Mouse (Mus musculus): Measurements from ENCODE around the gene Npff. TPM values are rescaled to one million over a fixed set of nuclear protein-coding genes. Genes with fewer than 3 reads are reported as not detected.
A peak's percentile ranks its signal among the peaks of the same experiment; 100 is the strongest.

The Npff gene
- 2.8 and 5.0 TPM in 2 replicates for total RNA-seq (2015)
- 0.81 TPM in 1 of 2 replicates, not detected in the other for total RNA-seq (2017)

DNA sequence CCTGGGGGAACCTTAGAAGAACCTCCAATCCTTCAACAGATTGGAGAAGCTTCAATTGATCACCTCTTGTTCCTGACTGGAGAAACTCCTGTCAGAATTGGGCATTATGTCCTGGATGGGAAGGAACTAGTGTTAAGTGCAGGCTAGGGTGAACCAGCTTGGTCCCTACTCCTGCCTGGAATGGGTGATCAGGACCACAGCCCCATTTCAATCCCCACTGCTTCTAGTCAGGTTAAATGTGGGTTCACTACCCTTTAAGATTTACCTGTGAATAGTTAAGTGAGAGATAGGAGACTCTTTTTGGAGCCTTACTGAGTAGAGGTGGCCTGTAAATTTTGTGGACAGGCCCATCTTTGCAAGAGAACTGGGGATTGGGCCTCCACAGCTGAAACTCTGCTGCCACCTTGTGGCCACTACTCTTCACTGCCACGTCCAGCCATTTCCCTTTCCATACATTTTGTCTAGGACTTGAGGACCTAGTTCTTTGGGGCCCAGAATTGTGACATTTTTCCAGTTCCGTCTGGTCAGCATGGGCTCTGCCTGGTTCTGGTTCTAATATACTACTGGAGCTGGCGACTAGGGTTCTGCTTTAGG, at the start of gene Npff:
Npff (minus strand) TSS at position 51 of the 594 bp plus-strand sequence.
- ATAC-seq (ENCODE audit: poor library complexity, severe bottlenecking), result peak; percentile 90

DNA sequence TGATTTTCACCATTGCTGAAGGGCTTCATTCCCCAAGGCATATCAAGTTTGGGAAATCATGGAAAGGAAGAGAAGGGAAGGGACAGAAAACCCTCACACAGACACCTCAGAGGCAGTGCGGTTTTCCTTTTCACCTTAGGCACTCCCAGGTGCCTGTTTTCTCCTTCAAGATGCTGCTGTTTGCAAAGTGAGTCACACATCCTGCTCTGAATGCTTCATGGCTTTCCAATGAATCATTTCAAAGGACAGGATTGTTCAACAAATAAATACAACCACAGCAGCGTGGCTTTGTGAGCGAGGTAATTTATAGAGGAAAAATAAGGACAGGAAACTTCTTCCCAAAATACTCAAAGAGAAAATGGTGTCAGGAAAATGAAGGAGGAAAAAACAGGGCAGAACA, 47.3 kb upstream of the Npff start:
- ATAC-seq (ENCODE audit: poor library complexity, severe bottlenecking), result no peak

DNA sequence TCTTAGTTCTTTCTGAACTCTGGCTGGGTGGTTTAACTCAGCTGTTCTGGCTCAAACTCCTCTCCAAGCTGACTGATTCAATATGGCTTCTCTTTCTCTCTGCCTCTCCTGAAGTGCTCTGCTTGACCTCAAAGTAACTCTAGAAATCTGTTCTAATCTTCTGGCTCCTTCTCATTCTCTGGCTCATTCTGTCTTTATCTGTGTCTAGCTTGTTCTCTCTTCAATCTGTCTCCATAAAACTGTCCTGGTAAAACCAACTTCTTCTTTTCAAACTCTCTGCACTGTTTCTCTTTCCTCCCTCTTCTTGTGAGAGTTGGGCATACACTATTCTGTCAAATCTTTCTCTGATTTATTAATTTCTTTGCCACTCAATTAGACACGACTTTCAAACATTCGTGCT, 43.1 kb upstream of the Npff start:
- ATAC-seq (ENCODE audit: poor library complexity, severe bottlenecking), result no peak

- no peak for ATAC-seq (ENCODE audit: poor library complexity, severe bottlenecking)
Measured at GRCm38 (mm10) chr15:102563681-102564080, 38.9 kb upstream of the Npff start.

DNA sequence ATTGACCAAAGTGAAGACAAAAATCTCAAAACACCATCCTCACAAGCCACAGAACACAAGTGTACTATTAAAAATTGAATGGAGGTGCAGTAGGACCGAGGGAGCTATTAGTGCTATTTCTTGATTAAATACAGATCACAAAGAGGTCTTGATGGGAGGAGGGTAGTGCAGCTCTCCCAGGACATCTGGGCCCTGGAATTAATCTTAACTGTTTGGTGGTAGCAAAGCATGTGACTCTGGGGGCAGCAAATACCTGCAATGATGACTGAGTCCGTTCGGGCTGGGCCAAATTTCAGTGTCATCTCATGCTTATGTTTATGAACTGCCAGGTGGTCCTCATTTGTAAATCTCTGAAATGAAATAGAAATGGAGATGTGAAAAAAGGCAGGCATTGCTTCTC, 38.3 kb upstream of the Npff start:
- no peak for ATAC-seq (ENCODE audit: poor library complexity, severe bottlenecking)

DNA sequence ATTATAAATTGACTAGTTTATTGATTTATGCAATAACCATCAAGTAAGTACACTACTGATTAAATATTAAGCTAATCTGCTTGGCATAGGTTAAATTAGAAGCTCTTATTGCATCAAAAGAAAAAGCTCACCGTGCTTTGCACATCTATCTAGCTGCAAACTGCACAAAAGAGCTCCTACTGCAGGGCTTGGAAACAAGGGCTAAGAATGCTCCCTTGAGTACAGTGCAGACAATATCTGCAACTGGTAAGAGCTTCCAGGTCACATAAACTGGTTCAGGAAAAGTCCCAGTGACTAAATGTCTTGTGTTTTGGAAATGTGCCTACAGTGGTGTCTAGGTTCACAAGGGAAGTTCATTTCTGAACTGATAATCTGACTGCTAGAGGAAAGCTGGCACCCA, 37.7 kb upstream of the Npff start:
- no peak for ATAC-seq (ENCODE audit: poor library complexity, severe bottlenecking)

DNA sequence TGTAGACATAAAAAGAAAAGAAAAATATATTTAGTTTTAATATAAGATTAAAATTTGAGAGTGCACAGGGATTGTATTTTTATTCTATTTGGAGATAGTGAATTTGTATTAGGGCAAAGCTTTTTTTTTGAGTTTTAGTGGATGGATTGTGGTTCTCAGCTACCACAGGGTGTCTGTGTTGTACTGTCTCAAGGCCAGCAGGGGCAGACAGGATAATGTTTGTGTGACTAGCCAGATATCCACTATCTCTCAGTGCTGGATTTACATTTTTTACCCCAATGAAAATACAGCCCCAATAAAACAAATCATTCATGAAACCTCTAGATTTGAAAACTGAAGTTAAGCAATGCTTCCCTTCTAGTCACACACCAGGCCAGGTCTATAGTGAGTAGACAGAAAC, 32.8 kb upstream of the Npff start:
- ATAC-seq (ENCODE audit: poor library complexity, severe bottlenecking), result no peak

GRCm38 (mm10) chr15:102555581-102555980, 30.8 kb upstream of the Npff start:
- no peak for ATAC-seq (ENCODE audit: poor library complexity, severe bottlenecking)

- no peak for ATAC-seq (ENCODE audit: poor library complexity, severe bottlenecking)
Measured at GRCm38 (mm10) chr15:102552599-102552998, 27.9 kb upstream of the Npff start.

- ATAC-seq (ENCODE audit: poor library complexity, severe bottlenecking), result no peak
Measured at GRCm38 (mm10) chr15:102547478-102547877, 22.7 kb upstream of the Npff start.

GRCm38 (mm10) chr15:102546677-102547427, 22.1 kb upstream of the Npff start:
- no peak for ATAC-seq (ENCODE audit: poor library complexity, severe bottlenecking)

- no peak for ATAC-seq (ENCODE audit: poor library complexity, severe bottlenecking)
Measured at GRCm38 (mm10) chr15:102546246-102546645, 21.5 kb upstream of the Npff start.

DNA sequence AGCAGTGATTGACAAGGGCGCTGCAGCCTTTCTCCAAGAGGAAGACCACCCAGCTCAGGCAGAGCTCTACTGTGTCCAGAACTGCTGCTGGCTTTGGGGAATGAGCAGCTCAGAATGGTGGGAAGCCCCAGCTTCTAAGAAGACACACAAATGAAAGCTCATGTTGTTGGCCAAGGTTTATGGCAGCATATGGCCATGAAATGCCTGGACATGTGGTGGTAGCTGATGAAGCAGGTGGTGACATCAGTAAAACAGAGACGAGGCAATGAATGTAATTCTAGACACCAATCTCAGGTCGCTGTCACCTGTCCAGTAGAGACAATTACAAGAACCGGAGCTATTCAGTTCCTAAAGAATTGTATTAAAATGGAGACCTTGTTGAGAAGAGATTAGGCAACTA, 20.1 kb upstream of the Npff start:
- no peak for ATAC-seq (ENCODE audit: poor library complexity, severe bottlenecking)

DNA sequence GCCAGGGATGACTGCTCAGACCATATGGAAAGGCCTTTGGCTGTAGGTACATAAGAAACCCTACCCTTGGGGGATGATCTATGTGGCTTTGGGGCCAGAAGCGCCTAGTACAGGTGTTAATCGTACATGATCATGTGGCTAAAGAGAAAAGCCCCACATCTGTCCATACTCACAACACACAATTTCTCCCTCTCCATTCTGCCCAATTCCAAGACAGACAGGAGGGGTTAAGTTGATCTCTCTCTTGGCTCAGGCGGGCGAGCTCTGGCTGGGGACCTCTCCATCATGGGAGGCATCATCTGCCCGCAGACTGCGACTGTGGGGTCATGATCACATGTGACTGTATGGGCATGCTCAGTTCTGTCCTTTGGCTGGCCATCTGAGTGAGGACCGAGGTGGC, 9.2 kb upstream of the Npff start:
- ATAC-seq (ENCODE audit: poor library complexity, severe bottlenecking), result no peak

- no peak for ATAC-seq (ENCODE audit: poor library complexity, severe bottlenecking)
Measured at GRCm38 (mm10) chr15:102532106-102532900, 7.6 kb upstream of the Npff start.

DNA sequence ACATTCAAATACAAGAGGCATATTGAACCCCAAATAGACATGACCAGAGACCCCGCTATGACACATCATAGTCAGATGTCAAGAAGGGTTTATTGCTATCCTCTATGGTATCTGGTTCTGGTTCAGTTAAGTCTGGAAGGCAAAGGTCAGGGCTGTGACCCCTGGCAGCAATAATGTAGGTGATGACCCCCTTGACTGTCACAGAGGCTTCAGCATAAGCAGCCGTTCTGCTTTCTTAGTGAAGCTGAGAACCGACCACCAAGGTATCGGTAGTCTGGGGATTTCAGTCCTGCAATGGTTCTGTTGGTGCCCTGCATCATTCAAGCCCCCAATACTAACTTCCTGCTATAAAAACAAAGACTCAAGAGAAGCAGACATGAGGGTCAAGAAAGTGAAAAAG, 6.8 kb upstream of the Npff start:
- ATAC-seq (ENCODE audit: poor library complexity, severe bottlenecking), result no peak

- ATAC-seq (ENCODE audit: poor library complexity, severe bottlenecking), result no peak
Measured at GRCm38 (mm10) chr15:102530566-102530965, 5.8 kb upstream of the Npff start.

DNA sequence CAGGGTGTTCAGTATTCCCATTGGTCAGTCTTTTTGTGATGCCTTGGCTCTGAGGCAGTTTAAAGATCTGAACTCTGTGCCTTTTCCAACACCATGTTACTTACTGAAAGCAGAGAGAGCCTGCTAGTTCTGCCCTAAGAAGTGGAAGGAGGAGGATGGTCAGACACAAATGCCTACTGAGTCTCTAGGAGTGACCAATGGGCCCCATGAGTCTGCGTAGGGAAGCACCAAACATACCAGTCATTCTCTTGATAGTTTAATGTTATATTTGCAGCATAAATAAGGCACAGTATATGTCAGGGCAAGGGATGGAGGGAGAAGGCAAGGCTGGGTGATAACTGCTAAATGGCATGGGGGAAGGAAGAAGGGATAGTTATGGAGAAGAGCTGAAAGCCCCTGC, 3.7 kb upstream of the Npff start:
- no peak for ATAC-seq (ENCODE audit: poor library complexity, severe bottlenecking)

GRCm38 (mm10) chr15:102527936-102528335, 3.2 kb upstream of the Npff start:
- no peak for ATAC-seq (ENCODE audit: poor library complexity, severe bottlenecking)

GRCm38 (mm10) chr15:102526111-102527002, 1.6 kb upstream of the Npff start:
- ATAC-seq (ENCODE audit: poor library complexity, severe bottlenecking), result no peak

DNA sequence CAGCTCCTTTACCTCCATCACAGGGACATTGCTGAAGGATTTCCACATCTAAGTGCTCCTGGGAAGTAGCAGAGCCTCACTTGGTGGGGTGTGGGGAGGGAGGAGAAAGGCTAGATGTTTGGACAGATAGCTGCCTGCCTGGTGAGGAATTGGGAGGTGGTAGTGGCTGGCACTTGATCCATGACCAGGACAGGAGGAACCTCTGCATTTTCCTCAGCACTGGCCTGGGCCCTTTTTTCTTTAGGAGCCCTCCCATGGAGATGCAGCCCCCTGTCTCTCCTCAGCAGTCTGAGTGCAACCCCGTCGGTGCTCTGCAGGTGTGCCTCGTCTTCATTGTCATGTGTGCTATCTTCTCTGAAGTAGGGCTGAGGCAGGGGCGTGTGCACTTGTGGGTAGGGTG, 3.3 kb downstream of the Npff start:
- no peak for ATAC-seq (ENCODE audit: poor library complexity, severe bottlenecking)

All from megakaryocyte, adult 5-6 weeks (primary cell).